Mouse (Mus musculus): ENCODE measurements around the gene Acer3. TPM values are rescaled to one million over a fixed set of nuclear protein-coding genes. Genes with fewer than 3 reads are reported as not detected.
"Not testable (repeated sequence)": the region's sequence is repeated elsewhere in the genome, so short reads cannot be mapped to it uniquely, and the experiment has no call there.

The Acer3 gene
- total RNA-seq, 2 experiments from 2014 or later, result 3.6 to 4.1 TPM

DNA sequence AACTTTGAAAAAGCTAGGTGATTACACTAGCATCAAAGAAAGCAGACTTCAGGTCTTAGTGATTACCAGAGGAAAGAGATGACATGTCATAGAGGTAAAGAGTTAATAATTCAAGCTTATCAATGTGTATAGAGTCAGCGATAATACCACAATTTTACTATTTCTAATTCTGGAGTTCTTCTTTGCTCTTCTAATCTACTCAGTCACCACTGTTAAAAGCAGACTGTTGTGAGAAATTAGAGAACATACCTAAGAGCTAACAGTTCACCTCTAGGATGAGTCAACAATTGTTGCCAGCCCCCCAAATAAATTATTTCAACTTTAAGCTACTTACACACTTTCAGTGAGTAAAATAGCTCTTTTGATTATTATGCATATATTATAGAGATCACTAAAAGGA, 28.1 kb downstream of the Acer3 start:
- no peak for DNase-seq (ENCODE audit: low spot score)

DNA sequence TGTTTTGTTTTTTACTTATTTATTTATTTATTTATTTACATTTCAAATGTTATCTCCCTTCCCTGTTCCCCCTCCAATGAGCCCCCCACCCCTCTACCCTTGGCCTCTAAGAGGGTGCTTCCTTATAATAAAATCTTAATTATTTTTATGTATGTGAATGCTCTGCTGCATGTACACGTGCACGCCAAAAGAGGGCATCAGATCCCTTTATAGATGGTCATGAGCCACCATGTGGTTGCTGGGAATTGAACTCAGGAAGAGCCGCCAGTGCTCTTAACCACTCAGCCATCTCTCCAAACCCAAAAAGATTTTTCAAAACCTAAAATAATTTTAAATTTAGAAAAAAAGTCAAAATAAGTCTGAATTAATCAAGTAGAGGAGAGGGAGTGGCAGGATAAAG, 31.4 kb downstream of the Acer3 start:
- peak; percentile 14 for DNase-seq (ENCODE audit: low spot score)

DNA sequence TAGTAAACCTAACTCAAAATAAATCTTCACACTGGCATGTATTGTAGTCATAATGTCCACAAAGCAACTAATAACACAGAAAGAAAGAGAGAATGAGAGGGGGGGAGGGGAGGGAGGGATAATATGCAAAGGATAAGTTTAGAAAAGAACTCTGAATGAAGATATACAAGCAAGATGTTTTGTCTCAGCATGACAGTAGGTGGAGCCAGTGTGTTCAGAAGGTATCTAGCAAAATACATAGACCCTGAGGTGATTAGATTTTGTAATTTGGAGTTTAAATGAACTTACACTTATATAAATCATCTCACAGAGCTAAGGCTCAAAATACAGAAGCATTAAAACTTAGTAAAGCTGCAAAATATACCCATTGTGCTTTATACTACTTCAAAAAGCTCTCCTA, 44.7 kb downstream of the Acer3 start:
- DNase-seq (ENCODE audit: low spot score), result no peak

DNA sequence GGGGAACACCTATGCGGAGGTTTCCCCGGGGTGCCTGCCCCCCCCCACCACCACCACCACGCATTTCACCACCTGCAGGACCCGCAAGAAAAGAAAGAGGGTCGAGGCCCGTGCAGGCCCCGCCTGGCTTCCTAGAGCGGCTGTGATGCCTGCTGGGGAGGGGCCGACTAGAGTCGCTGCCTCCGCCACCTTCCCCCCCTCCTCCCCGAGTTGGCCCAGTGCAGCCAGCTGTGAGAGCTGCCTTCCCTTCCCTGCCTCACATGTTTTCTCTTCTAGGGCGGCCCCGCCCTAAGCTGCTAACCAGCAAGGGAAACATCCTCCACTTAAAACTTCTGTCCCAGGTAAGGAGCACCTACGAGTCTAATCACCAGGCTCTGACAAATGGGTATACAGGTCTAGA, 52.8 kb downstream of the Acer3 start:
- DNase-seq (ENCODE audit: low spot score), result not testable (repeated sequence)

DNA sequence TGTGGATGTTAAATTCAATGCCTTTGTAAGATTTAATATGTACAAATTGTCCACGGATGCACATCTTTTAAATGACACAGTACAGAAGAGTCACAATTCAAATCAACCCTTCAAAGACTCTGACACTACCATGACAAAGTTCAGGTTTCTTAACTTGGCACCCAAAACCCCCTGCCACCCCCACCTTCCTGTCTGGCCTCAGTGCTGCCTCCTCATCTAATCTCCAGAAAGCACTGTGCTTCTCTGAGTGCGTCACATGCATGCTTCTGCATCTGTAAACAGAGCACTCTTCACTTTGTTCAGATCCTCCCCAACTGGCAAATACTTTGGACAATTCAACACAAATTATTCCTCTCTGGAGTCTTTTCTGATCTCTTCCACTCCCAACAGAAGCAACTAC, 68.5 kb downstream of the Acer3 start:
- no peak for DNase-seq (ENCODE audit: low spot score)

DNA sequence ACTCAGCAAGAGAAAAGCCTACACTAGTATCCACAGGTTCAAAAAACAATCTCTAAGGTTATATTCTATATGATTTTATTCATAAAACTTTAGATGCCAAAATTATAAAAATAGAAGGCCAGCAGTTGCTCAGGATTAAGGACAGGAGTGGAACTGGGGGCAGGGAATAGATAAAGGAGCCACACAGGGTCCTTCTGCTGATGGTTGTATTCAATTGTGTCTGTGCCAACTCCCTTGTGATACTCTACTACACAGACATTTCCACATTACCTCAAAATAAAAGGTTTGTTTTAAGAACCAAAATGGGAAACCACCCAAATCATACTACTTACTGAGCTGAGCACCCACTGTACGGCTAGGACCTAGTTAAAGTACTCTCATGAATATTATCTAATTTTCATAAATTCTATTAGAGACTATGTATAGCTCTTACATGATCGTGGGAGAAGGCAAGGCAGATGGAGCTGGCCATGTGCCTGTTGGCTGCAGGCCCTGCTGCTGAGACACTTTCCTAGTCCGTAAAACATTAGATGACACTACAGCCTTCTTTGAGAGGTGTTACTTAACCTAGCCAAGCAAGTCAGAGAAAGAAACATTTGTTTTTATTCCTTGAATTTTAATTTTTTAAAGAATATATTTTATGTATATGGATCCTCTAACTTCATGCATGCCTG, 84.2 kb downstream of the Acer3 start:
- DNase-seq (ENCODE audit: low spot score), result peak; percentile 36

DNA sequence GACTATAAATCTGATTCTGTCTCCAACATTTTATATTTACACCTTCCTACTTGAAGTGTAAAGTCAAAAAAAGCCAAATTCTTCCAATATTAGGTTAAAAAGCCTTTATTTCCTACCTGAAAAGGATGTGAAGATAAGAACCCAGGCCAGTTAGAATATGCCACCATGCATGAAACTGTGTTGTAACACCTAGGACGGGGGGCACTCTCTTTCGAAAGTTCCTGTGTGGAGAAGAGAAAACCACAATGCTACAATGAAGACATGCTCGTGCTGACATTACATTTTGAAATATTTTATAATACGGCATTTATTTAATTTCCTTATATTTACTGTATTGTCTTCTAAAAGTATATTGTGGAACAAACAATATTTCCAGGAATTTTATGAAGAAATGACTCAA, 97.2 kb downstream of the Acer3 start:
- DNase-seq (ENCODE audit: low spot score), result no peak

DNA sequence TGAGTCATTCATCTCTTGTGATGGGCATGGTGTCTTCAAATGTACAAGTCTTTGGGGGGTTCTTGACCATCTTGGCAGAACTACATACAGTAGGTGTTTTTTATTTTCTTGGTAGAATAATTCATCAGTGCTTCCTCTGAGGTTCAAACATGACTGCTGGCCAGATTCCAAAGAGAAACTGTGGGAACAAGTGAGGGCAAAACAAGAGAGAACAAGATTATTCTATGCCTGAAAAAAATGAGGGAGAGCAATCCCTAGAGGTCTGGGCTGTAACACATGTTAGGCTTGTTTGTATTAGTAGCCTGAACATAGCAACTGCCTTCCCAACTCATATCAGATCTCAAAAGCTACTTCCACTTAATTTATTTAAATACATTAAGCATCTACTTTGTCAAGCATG, 104.3 kb downstream of the Acer3 start:
- peak; percentile 16 for DNase-seq (ENCODE audit: low spot score)

DNA sequence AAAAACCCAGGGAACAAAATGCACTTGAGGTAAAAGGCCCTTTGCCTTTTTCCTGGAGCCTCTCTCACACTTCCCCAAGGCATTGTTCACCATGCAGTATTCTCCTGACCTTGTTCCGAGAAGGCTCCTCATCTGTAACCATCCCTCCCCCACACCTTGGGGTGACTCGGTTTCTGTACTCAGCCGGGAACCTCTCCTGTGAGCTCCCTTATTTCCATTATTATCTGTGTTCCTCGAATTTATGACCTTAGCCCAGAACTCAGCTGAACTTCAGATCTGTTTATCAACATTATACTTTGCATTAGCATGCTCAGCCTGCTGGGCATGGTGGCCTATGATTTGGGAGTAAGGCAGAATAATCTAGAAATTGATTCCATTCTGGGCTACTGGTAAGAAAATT, 118.1 kb downstream of the Acer3 start:
- DNase-seq (ENCODE audit: low spot score), result no peak

DNA sequence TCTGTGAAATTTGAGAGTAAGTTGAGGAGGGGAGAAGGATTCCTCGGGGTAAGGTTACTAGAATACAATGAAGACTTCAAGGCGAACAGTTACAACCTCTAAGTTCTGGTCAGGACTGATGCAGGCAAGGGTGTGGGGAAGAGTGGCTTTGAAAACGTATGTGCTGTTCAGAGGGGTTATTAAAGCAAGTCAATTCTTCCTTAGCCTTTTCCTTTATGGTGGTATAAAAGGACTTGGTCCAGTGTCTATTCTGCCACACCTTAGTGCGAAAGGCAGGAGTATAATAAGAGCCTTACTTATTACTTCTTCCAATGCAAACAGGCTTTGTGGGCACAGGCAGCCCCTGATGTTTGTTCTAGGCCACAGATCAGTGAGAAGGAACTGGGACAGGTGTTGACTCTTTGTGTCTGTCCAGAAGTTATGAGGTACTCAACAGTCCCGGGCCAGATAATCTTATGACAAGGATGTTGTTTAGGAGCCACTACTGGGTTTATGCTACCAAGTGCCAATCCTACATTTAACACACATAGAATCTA, 119.4 kb downstream of the Acer3 start:
- DNase-seq (ENCODE audit: low spot score), result no peak

DNA sequence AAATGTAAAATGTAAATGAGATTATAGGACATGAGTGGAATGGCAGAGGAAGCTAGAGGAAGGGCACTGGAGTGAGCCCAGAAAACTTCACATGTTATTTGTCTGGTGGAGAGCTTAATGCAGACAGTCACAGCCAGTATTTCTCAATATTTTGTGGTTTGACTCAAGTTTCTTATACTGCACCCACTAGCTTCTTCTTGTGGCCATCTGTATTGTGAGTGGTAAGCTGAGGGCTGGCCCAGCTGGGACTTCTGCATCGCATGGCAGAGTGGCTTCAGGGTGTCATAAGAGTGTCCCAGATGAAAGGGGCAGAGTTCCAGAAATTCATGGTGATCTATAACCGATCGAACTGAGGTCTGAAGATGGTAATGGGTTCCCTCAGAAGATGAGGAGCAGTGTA, 120.6 kb downstream of the Acer3 start:
- no peak for DNase-seq (ENCODE audit: low spot score)

DNA sequence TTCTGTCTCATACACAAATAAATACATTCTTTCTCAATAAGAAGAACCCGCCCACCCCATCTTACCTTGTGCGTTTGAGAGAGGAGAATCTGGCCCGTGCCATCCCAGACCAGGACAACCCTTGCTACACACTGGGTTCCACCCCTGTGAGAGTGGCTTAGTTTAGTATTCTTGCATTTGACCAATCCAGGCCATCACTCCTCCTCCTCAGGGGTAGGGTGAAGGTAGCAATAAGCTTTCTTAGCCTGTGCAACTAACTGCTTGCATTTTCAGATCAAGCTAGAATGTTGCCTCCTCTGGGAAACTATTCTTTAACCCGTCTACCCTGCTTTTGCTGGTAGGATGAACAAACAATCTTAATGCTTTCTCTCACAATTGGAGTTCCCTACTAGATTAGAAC, 121.6 kb downstream of the Acer3 start, which contains the start of gene B3gnt6:
TSS of gene B3gnt6 (minus strand) at position 101 of the 400 bp plus-strand sequence.
- DNase-seq (ENCODE audit: low spot score), result no peak

DNA sequence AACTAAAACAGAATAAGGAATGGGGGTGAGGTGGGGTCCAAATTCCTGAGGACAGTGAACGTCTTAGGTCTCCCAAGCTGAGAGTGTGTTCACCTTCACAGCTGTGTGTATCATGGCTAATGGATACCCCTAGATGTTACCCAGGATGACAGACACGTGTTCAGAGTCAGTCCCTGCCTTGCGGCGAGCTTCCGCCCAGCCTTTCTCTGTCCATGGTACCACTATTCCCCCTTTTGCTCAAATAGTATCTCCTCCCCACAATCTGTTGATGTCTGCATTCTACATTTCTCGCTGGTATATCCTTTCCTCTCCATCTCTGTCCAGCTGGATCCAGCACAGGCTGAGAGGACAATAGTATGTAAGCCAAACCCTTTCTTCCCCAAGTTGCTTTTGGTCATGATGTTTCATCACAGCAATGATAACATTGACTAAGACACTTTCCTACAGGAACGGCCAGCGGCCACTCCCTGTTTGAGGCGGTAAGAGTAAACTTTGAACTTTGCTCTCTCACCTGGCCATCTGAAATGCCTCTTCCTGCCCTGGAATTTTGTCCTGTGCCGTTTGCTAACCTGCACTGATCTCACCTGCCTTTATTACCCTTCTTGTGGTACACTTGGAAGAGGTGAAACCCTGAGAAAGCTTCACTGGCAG, 125.7 kb downstream of the Acer3 start:
- no peak for DNase-seq (ENCODE audit: low spot score)

DNA sequence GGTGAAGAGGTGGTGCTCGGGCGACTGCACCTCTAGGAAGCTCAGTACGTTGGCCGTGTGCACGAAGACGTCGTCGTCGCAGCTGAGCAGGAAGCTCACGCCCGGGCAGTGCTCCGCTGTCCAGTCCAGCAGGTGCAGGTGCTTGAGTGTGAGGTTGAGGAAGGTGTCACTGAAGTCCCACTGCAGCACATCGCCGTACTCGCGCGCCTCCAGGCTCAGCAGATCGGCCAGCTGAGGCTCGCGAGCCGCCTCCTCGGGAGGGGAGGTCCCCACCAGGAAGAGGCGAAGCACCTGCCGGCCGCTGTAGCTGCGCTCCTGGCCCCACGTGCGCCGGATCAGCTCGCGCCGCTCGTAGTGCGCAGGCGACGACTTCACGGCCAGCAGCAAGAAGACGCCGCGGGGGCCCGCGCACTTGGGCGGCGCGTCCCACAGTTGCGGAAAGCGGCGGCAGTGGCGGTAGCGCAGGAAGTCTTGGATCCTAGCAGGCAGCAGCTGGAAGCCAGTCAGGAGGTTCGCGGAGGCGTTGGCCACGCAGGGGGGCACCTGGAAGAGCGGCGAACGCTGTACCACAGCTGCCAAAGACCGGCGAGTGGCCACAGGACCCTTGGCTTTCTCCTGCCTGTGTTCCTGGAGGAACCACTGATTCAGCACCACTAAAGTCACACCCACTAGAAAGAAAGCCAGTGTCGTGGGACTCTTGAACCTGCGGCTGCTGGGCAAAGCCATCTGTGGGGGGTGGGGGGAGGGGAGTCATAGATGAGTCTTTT, 126.8 kb downstream of the Acer3 start:
- no peak for DNase-seq (ENCODE audit: low spot score)

DNA sequence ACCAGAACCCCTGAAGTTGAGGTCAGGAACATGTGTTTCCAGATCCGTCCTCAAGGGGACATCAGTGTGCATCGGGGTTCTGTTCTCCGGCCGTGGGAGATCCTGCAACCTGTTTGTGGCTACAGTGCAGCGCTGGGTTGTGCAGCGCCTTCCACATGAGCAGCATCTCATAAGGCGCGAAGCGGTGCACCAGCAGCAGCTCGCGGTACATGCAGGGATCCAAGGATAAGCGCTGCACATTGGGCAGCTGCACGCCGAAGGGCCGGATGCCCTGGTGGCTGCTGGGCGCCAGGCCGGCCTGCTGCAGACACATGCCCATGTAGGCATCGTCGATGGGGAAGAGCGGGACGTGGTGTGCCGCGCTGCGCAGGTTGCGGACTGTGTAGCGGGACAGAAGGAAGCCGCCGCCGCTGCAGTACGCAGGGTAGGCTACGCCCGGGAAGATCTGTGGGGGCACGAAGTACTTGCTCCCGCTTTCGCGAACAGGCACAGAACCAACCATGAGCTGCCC, 127.4 kb downstream of the Acer3 start:
- DNase-seq (ENCODE audit: low spot score), result peak; percentile 25

DNA sequence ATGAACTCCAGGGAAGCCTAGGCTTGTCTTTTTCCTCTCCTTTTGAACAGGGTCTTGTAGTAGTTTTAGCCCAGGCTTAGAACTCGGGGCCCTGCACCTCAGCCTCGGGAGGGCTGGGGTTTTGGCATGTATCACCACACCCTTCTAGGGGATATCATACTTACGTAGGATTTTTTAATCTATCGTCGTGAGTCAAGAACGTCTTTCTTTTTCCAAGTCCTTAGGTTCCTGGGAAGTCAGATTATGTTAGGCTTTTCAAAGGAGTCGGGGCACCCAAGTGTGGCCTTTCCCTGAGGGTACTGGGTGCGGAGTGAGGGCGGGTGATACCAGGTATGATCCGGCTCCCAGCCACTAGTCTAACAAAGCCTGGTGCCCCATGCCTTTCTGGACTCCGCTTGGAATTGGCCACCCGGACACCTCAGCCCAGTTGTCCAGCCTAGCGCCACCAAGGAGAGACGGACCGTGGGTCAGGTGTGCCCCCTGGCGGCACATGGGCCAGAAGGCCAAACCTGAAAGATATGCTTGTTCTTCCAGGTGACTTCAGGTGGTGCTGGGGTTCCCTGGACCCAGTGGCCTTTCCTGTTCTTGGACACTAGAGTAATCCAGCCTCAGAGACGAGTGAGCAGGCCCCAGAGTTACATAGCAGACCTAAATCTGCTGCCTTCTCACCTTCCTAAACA, 129.3 kb downstream of the Acer3 start:
- no peak for DNase-seq (ENCODE audit: low spot score)

DNA sequence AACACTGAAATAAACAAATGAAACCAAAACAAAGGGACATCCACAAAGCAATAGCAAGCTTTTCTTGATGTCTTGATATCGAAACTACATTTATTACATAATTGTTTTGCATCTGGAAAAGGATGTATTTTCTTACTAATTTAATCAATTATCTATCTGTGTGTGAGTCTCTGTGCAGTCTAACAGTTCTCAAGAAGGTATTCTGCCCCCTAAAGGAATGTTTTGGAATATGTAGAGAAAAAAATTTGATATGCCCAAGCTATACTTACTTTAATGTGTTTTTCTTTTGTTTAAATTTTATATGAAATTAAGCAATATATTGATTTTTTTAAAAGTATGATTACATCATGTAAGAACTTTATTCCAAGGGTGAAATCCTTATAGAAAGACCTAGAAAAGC, 130.4 kb downstream of the Acer3 start:
- DNase-seq (ENCODE audit: low spot score), result no peak

DNA sequence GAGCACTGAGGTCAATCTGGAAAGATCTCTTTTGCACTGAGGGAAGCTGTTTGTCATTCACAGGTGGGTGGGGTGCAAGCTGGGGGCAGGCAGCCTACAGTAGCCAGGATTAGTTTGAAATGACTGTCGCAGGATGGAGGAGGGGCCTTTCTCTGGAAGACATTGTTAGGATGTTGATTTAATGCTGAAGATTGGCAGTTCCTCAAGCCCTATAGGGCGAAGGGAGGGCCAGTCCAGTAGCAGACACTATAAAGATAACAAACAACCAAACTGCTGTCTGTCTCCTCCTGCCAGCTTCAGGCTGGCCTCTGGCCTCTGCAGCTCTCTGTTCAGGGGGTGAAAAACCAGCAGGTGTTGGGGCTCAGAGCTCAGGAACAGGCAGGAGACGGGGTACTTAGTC, 131.3 kb downstream of the Acer3 start:
- no peak for DNase-seq (ENCODE audit: low spot score)

DNA sequence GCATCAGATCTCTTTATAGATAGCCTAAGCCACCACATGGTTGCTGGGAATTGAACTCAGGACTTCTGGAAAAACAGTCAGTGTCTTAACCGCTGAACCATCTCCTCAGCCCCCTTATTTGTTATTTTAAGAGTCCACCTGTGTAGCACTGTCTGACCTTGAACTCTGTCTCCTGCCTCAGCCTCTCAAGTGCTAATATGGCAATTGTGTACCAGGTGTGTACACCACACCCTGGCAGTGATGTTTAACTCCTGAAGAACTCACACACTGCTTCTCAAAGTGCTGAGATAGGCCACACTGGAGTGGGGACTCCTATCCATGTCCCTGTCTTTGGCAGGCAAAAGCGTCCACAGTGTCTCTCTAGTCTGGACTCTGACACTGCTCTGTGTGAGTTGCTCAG, 132.3 kb downstream of the Acer3 start:
- no peak for DNase-seq (ENCODE audit: low spot score)

DNA sequence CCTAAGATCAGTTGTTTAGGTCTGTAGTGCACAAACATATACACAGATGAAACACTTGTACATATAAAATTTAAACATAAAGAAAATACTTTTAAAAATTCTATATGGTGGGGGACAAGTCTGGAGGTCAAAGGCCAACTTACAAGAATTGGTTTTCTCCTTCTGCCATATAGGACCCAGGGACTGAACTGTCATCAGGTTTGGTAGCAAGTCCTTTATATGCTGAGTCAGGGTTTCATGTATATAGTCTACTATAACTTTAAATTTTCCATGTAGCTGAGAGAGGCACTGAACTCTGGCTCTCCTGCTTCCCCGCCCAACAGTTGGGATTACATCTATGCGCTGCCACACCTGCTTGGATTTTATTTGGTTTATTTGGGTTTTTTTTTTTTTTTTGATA, 132.8 kb downstream of the Acer3 start:
- DNase-seq (ENCODE audit: low spot score), result no peak

DNA sequence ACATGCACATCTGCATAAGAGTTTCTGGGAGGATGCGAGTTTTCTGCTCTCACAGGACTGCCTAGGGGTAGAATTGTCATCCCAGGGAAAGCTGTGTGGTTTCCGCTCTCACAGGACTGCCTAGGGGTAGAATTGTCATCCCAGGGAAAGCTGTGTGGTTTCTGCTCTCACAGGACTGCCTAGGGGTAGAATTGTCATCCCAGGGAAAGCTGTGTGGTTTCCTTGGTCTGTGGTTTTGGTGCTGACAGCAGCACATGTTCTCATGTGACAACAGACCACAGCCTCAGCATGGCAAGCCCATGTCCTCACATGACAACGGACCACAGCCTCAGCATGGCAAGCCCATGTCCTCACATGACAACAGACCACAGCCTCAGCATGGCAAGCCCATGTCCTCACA, 133.7 kb downstream of the Acer3 start:
- not testable (repeated sequence) for DNase-seq (ENCODE audit: low spot score)

DNA sequence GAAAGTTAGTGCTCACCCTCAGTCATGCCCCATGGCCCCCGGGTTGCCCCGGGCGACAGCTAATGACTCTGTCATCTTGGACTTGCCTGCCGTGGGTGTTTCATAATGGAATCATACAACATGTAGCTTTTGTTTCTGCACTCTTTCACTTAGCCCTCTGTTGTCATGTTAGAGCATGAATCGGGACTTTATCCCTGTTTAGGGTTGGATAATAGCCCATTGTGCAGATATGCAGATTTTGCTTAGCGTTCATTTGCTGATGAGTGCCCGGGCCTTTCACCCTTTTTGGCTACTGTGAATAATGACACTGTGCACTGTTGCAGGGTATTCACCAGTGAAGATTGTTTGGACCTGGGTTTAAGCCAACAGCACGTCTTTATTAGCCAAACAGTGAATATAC, 134.4 kb downstream of the Acer3 start:
- no peak for DNase-seq (ENCODE audit: low spot score)
